Mouse (Mus musculus) hindbrain, embryonic 15.5 days (tissue): ENCODE results near the gene Hnrnpl. TPM values are rescaled to one million over a fixed set of nuclear protein-coding genes. Genes with fewer than 3 reads are reported as not detected.
"Not testable (repeated sequence)": the region's sequence is repeated elsewhere in the genome, so short reads cannot be mapped to it uniquely, and the experiment has no call there.

Experiments
- ATAC-seq: fragments of 200-750 bp; cut with Nextera tagmentation; 2 replicates; pipeline ENCODE4 v1.8.0; 2017; ENCODE audit warnings: low read depth, moderate number of reproducible peaks, moderate TSS enrichment; ENCODE audit not compliant: low FRiP score
- H3K27ac ChIP-seq: fragments of 300-500 bp; sonication (generic); replicated peaks from 2 replicates; pipeline ENCODE4 v1.5.1; 2015; ENCODE audit warnings: mild to moderate bottlenecking, inconsistent platforms
- H3K27me3 ChIP-seq: fragments of 300-500 bp; sonication (generic); 2 replicates; pipeline ENCODE4 v1.6.1; 2015; ENCODE audit warnings: control low read depth, inconsistent platforms
- H3K36me3 ChIP-seq: fragments of 300-500 bp; sonication (generic); 2 replicates; pipeline ENCODE4 v1.6.1; 2015; ENCODE audit warnings: control low read depth, inconsistent platforms
- H3K4me1 ChIP-seq: fragments of 300-500 bp; sonication (generic); replicated peaks from 2 replicates; pipeline ENCODE4 v1.6.1; 2015; ENCODE audit warnings: control low read depth, inconsistent platforms
- H3K4me2 ChIP-seq: fragments of 300-500 bp; sonication (generic); 2 replicates; pipeline ENCODE4 v1.6.1; 2015; ENCODE audit warnings: moderate library complexity, mild to moderate bottlenecking, inconsistent platforms
- H3K4me3 ChIP-seq: fragments of 300-500 bp; sonication (generic); 2 replicates; pipeline ENCODE4 v1.5.1; 2015; ENCODE audit warnings: mild to moderate bottlenecking, inconsistent platforms
- H3K9ac ChIP-seq: fragments of 300-500 bp; sonication (generic); 2 replicates; pipeline ENCODE4 v1.6.1; 2015; ENCODE audit warnings: inconsistent platforms
- H3K9me3 ChIP-seq: fragments of 300-500 bp; sonication (generic); 2 replicates; pipeline ENCODE4 v1.6.1; 2016; ENCODE audit warnings: control low read depth, inconsistent platforms
- WGBS: fragments of 180-500 bp; shearing (Covaris S2); methylation state at CpG from one replicate; pipeline ENCODE4 v1.1.7; 2015; 5-methylcytosine and 5-hydroxymethylcytosine counted together
- polyA plus RNA-seq: library from polyadenylated mRNA; unstranded; fragments of >200 nt; fragmentation: Nextera tagmentation; extraction: Ambion mirVana; gene quantifications from 2 replicates; pipeline ENCODE4 v1.2.1, GENCODE M21; 2015

Gene Hnrnpl
- polyA plus RNA-seq, 1 experiment from 2014 or later = 162 TPM

- ATAC-seq, H3K4me2 ChIP-seq, H3K9ac ChIP-seq, H3K4me3 ChIP-seq, H3K36me3 ChIP-seq, H3K27me3 ChIP-seq, H3K27ac ChIP-seq, H3K9me3 ChIP-seq: not testable (repeated sequence)
- H3K4me1 ChIP-seq = peaks cover 19% of the 10 kb centered on the region
- whole genome bisulfite sequencing = 30% methylated on average over 23 of the region's 23 CpGs
Measured at GRCm38 (mm10) chr7:28867508-28868340, 59.4 kb downstream of the Hnrnpl start.

GRCm38 (mm10) chr7:28870901-28871664 is 62.7 kb downstream of the Hnrnpl start:
- H3K36me3 ChIP-seq = no peaks in the 10 kb centered on the region
- no peak overlapping the region for H3K4me3 ChIP-seq
- no peak overlapping the region for H3K4me2 ChIP-seq
- peaks cover under 1% of the 10 kb centered on the region; the same call in 1 of the 2 replicates for H3K4me1 ChIP-seq
- no peaks in the 10 kb centered on the region for H3K9me3 ChIP-seq
- no peak overlapping the region for H3K9ac ChIP-seq
- no peak for ATAC-seq
- 92% methylated on average over 24 of the region's 24 CpGs for WGBS
- no peaks in the 10 kb centered on the region for H3K27me3 ChIP-seq
- no peak overlapping the region for H3K27ac ChIP-seq

Other genes with a start within 250 kb of the Hnrnpl start
- gene Samd4b, start 210.4 kb upstream of the Hnrnpl start, polyA plus RNA-seq = 23.3 and 28.1 TPM in 2 replicates
- gene Pak4, start 210.4 kb upstream of the Hnrnpl start, polyA plus RNA-seq = 20.2 TPM in 2 replicates
- gene Acp7, start 177.2 kb upstream of the Hnrnpl start, polyA plus RNA-seq = 0.29 and 0.33 TPM in 2 replicates
- 10.1 and 13.4 TPM in 2 replicates for gene Fbxo27, start 115.7 kb upstream of the Hnrnpl start, polyA plus RNA-seq
- gene Fbxo17, start 91.7 kb upstream of the Hnrnpl start, polyA plus RNA-seq = 4.1 and 5.2 TPM in 2 replicates
- gene Mrps12, start 66.7 kb upstream of the Hnrnpl start, polyA plus RNA-seq = 113 TPM in 2 replicates
- gene Sars2, start 66.5 kb upstream of the Hnrnpl start, polyA plus RNA-seq = 19.5 TPM in 2 replicates
- gene Ccer2, start 52.4 kb upstream of the Hnrnpl start, polyA plus RNA-seq = 0.54 and 0.71 TPM in 2 replicates
- 112 and 125 TPM in 2 replicates for gene Sirt2, start 41.8 kb upstream of the Hnrnpl start, polyA plus RNA-seq
- 66.3 and 69.0 TPM in 2 replicates for gene Nfkbib, start 41.0 kb upstream of the Hnrnpl start, polyA plus RNA-seq
- gene Rinl, start 19.6 kb upstream of the Hnrnpl start, polyA plus RNA-seq = 2.6 and 2.7 TPM in 2 replicates
- gene Ech1, start 16.7 kb downstream of the Hnrnpl start, polyA plus RNA-seq = 97.8 and 98.0 TPM in 2 replicates
- gene Lgals4, start 25.3 kb downstream of the Hnrnpl start, polyA plus RNA-seq = 5.7 and 7.2 TPM in 2 replicates
- gene Lgals7, start 55.3 kb downstream of the Hnrnpl start, polyA plus RNA-seq = 4.7 and 7.9 TPM in 2 replicates
- 0.51 and 0.58 TPM in 2 replicates for gene Capn12, start 72.9 kb downstream of the Hnrnpl start, polyA plus RNA-seq
- gene Actn4, start 153.8 kb downstream of the Hnrnpl start, polyA plus RNA-seq = 140 and 154 TPM in 2 replicates
- 283 and 294 TPM in 2 replicates for gene Eif3k, start 173.3 kb downstream of the Hnrnpl start, polyA plus RNA-seq
- gene Map4k1, start 173.5 kb downstream of the Hnrnpl start, polyA plus RNA-seq = 10.6 and 10.8 TPM in 2 replicates